Mouse (Mus musculus) kidney, adult 8-10 months (tissue): Measurements from ENCODE around the gene Dusp22.
A peak's percentile ranks its signal among the peaks of the same experiment; 100 is the strongest.

Source experiments
- DNase-seq, 2 experiments: peaks; one replicate each; pipeline ENCODE4 v3.0.0; 2022

Dusp22 gene

DNA sequence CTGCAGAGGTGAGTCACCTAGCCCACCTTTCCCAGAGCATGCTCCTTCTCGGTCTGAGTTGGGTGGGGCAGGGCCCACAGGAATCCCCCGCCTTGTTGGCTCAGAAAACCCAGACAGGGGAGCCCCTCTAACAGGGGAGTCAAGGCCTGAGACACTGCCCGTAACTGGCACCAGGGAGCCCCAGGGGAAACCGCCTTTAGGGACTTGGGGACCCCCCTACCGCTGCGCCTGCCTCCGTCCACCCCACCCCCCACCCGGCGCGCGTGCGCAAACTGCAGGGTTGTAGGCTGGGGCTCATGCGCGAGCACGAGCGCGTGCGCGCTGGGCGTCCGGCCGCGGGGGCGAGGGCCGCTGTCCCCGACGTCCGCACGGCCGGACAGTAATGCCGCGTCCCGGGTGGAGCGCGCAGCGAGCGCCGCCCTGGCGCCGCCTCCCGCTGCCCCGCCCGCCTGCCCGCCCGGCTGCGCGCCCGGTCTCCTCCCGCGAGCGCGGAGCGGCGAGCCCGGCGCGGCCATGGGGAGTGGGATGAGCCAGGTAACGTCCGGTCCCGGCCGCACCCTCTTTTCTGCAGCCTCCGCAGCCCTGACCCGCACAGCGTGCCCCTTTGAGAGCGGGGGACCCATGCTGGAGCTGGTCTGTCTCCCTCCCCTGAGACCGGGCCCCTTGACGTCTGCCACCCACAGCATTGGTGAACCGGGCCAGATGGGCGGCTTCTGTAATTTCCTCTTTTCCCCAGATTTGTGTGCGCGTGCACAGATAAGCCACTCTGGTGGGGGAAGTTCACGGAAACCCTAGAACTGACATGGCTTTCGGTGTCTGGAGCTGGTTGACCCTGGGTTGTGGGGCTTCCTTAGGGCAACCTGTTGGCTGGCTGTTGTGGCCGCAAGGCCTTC, at the start of gene Dusp22:
Gene Dusp22 (plus strand): TSS at position 387 of the 893 bp plus-strand sequence.
- DNase-seq: peak; percentile 87 to 88

DNA sequence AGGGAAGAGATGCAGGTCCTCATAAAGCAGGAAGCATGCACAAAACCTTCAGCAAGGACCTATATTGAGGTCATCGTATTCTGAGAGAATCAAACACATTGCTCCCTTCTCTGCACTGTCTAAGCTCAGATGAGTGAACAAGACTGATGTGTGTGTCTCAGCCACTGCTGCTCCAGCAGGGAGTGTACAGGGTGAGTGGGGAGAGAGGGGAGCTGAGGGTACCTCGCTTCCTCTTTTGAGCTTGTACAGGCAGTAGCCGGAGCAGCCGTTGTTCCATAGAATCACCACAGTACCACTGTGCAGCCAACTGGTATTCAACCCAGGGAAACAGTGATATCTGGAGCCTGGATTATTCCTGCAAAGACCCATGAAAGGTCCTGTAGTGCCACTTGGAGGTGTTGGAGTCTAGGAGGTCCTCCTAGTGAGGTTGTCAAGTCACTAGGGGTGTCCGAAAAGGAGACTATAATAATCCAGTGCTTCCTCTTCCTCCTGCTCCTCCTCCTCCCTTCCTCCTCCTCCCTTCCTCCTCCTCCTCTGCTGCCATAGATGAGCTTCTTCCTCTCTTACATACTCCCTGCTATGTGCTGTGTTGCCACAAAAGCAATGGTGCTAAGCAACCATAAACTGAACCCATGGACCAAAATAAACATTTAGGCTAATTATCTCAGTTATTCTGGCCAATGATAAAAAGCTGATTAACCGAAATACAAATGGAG, 47.6 kb upstream of the Dusp22 start:
- DNase-seq: no peak

DNA sequence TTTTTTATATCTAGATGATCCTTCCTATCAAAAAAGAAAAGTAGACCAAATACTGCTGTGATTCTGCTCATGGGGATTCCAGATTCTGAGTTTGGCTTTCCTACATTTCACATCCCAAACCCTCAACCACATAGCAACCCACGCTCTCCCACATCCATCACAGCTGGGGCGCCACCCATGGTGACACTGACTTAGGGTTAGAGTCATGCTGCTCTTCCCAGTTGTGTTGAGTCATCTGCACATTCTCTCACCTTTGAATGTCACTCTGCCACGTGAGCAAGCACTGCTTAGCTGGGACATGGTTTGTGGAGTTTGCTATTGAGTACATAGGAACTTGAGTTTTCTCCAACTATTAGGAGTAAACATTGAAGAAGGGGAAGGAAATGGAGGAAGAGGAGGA, 40.1 kb upstream of the Dusp22 start:
- DNase-seq: no peak

DNA sequence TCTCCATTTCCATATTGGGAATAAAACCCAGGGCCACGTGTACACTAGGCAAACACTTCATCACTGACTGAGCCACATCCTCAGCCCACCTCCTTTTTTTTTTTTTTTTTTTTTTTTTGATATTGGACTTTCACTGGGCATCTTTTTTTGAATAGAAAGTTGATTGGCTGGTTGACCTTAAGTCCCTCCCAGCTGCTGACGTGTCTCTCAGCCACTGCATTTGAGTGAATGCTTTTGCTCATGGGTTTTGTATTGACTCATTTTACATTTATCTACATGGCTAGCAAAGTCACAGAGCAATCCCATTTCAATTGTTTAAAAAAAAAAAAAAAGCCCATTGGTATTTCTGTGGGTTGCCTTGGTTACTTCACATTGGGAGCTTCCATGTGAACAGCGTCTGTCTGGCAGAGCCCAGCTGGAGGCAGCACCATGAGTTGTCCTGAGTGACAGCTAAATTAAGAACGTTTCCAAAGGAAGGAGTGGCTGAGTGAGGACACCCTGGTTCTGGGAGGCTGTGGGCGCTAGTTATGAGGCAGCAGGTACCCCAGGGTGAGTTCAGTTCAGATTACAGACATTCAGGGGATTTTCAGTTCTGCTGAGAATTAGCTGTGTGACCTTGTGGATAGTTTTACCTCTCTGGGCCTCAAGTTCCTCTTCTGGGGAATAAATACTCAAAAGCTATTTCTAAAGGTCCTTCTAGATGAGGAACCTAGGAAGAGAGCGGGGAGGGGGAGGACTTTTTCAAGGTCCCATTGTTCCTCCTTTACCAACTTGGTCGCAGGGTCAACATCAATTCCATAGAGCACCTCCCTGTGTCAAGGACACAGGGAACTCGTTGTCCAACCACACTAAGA, 31.4 kb upstream of the Dusp22 start:
- DNase-seq: no peak

DNA sequence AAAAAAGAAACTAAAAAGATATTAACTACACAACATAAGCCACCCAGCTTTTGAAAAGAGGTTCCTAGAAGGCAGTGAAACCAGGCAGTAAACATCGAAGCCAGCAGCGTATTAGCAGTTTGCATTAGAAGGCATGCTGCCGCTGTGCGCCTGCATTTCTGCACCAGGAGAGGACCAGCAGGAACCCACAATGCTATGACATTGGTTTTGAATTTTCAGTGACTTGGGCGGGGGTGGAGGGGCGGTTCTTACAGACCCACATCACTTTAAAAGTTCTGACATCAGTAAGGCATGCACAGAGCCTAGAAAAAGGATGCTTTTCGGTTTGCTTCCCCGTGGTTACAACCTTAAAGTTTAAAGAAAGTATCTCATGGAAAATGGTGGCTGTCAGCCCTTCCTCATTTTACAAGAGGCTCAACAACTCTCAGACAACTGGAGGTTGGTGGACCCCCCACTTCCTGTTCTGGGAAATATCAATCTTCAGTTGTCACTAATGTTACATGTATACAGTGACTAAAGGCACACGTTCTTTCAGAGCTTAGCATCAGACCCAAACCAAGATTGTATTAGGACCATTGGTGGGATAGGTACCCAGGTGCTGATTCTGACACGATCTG, 29.9 kb upstream of the Dusp22 start:
- no peak for DNase-seq

DNA sequence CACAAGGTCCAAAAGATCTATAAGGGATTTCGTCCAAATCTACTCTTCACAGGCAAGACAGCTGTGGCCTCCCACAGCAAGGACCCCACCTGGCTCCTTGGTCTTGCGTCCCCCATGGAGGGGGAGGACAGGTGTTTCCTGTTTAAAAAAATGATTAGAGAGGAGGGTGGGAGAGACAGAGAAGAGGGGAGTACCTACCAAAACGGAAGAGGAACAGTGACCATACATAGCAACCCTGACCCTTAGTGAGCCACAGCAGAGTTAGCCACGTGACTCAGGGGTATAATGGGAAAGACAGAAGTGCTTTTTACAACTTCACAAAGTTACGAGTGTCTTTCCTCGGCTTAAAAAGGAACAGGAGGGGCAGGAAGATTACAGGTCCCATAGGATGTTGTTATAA, 26.8 kb upstream of the Dusp22 start:
- DNase-seq: no peak

DNA sequence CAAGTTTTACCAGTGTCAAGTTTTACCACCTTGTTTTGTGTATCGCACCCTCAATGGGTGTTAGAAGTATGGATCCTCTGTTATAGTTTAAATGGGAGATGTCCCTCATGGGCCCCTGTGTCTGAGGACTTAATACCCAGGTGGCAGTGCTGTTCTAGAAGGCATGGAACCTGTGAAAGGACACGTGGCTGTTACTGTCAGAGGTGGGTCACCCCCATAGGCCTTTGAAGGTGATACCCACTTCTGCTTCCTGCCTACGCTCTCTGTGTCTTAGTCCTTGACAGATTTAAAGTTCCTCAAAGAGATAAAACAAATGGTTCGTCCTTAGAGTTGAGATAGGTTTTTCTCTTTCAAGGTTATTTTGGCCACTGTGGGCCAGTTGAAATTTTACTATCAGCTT, 23.3 kb upstream of the Dusp22 start:
- DNase-seq: no peak

DNA sequence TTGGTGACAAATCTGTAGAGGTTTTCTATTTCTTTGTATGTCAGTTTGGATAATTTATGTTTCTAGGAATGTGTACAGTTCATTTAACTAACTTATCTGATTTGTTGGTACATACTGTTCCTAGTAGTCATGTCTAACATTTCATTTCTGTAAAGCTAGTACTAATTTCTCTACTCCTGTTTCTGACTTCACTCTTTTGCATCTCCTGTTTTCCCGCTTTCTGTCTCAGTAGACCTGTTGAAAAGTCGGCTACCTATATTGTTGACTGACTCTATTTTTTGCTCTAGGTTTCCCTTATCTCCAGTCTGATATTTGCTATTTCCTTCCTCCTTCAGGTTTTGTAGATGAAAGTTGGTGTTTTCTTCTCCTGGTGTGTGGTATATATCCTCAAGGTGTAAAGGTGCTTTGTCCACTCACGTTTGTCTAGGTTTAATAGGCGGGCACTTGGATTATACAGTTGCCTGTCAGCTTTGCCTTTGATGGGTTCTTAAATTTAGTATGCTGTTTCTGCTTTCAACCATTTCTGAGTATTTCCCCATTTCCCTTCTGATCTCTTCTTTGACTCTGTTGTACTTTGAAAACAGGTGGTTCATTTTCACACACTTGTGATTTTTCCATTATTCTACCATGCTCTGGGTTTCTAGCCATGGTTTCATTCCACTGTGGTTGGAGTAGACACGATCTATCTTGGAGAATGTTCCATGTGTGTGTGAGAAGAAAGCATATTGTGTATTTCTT, 21.3 kb upstream of the Dusp22 start:
- no peak for DNase-seq

DNA sequence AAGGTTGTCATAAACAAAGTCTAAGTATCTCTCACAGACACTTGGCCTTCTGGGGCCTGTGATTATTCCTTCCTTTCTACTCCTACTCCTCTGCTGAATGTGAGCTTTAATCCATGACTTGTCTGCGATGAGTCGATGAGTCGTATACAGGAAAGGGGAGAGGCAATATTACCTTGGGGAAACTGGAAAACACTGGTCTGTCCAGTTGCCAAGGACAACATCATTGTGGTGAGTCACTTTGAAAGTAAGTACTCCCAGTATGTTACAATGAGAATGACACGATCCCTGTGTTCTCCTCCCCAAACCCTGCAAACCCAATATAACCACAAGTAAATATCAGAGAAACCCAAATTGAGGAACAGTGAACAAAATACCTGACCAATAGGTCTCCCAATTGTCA, 17.7 kb upstream of the Dusp22 start:
- DNase-seq: no peak

DNA sequence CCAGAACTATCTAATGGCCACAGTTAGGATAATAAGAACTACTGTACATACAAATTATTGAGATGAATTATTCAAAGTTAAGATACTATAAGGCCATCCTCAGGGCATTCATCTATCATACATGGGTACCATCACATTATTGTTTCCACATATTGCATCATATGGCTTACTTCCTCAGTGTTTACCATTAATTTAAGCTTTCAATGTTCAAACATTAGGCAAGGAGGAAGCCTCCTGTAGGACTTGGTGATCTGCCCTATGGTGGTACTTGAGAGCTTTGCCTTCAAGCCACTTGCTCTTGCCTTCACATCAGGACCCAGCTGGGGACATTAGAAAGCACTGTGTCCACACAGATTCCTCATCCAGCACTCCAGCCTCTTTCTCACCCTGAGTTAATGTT, 11.3 kb upstream of the Dusp22 start:
- no peak for DNase-seq

DNA sequence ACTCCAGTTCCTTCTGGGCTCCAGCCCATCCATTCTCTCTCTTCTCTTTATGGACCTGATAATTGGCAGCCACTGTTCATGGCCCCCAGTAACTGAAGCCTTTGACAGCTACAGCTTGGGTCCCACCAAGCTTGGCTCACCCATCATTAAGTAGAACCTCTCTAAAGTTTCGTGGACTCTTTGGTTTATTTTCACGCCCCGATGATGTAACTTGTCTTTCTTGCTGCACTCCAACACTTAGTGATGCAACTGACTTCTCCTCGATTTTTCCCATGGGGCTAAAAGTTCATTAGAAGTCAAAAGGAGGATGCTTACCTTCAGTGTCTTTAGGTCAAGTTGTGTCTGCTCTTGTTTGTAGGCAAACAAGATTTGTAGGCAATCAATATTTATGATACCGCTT, 10.6 kb upstream of the Dusp22 start:
- DNase-seq: no peak

DNA sequence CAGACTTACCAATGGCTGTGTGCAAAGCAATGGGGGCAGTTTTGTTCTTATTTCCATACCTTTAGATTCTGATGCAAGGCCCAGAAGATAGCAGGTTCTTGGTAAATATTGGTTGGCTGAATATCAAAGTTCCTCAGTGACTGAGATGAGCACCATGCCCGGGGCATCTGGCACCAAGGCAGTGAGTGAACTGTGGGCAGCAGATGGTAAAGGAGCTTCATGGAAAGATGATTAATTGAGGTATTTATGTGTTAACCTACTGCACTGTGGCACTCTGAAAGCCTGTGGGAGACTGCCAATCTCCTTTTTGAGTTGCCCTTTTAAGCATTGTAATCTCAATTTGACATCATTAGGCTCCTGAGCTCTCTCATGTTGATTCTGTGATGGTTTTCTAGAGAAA, 9.1 kb upstream of the Dusp22 start:
- no peak for DNase-seq

DNA sequence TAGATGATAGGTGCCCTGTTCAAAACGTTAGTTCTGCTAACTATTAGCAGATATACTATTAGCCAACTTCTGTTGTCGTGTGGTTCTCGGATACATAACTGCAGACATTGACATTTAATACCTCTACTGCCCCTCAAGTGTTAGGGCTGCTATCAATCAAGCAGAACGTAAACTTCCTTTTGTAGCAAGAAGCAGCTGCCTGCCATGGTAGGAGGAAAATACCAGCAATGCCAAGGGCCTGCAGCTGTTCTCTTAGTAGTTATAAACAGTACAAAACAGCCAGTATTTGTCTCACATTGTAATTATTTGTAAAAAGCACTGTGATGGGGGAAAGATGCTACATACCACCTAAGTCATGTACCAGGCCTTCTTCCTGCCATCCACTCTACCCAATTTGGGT, 6.7 kb upstream of the Dusp22 start:
- no peak for DNase-seq

DNA sequence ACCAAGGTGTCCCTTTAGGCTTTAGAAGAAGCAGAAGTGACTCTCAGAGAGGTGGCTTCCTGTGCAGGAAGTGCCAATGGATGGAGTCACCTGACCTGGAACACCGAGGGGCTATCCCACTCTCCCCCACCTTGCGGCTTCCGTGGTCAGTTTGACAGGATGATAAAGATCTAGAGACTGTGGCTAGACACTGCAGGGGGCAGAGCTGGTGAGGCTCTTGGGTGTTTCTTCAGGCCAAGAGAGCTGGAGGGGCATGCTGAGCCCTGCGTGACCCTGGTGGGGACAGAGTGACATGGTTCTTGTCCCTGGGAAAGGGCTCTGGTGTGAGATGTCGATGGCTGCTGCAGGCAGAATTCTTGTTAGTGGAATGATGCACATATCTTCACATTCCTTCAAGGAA, 5.3 kb upstream of the Dusp22 start:
- no peak for DNase-seq

DNA sequence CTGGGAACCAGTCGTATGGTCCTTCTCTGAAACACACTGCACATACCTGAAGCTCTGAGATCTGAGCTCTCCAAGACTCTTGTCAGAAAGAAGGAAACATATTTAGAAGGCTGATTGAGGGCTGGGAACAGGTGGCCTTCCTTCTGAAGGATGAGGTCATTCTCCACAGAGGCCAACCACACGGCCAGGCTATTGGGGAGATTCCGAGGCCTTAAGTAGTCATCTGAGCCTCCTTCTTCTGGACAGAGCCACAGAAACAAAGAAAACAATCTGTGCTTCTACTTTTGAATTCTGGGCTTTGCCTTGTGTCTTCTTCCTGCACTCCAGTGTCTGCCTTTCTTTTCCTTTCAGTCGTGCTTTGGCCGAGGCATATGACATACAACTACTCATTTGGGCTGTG, 2.9 kb upstream of the Dusp22 start:
- DNase-seq: no peak

DNA sequence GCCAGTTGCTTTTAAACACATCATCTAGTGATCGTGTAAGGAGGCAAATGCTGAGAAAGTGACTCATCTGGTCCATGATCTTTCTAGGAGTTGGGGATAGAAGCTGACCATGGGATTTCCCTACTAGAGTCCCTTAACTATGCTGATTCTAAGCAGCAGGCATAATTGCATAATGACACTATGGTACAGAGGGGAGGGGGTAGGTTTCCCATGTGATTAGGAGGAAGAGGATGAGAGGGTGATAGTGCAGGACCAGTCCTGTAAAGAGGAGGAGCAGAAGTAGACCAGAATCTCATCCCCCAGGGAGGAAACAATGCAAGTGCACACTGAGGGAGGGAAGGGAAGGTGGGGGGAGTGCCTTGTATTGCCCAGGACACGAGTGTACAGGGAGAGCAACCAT, 2.0 kb upstream of the Dusp22 start:
- no peak for DNase-seq

DNA sequence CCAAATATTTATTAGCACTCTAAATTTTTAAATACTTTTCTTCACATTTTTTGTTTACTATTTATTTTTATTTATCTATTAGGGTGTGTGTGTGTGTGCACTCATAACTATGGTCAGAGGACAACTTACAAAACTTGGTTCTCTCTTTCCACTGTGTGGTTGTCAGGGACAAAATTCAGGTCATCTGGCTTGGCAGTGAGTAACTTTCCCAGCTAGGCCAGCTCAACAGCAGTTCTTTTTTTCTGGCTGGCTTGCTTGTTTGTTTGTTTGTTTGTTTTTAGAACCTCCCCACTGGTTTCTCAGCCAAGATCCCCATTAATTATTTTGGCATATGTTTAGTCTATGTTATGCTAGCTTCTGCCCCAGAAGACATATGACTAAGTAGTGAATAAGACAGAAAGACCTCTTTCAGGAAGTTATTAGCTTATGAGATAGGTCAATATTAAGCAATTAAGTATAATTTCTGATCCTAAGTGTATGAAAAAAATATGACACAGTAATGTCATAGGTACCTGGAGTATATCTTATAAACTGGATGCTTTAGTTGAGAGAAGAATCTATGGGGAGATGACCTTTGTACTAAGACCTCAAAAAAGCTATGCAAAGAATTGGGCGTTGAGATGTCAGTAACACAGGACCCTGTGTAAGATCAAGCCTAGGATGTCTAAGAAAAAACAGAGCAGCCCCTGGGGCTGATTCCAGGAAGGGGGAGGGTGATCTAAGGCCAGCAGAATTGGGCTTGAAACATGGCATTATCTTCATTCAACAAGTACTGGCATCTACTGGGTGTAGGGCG, 1.4 kb upstream of the Dusp22 start:
- no peak for DNase-seq

DNA sequence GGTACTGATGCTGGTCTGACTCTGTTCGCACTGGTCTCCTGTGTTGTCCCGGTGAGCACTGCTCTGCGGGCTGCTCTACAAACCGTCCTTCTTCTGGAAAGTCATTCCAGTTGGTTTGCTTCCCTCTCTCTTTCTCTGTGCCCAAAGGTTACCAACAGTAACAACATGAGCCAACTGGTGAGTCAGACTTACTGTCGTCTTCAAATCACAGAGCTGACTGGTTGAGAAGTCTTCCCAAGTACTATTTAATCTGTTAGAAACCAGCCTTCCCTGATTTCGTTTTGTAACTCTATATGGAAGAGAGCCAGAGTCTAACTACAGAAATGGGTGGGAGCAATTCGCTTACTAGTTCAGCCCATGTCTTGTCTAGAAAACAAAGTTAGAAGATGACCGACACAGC, 5.5 kb downstream of the Dusp22 start:
- peak in 1 of 2 experiments; percentile 59 for DNase-seq

DNA sequence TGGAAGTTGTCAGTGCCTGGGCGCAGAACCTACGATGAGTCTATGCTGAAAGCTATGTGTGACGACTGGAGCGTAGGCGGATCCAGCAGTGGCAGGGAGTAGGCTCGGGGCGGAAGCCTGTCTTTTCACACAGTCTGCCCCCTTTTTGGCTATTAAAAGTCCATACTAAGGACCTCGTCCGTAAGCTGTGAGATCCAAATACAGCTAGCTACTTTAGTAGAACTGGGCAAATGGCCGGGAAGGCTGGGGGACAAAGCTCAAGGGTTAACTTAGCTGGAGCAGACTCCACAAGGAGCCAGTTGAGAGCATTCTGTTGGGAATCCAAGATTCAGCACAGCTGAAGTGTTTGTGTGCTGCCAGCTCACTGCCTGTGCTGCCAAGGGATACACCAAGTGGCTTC, 6.7 kb downstream of the Dusp22 start:
- DNase-seq: peak; percentile 85 to 86

DNA sequence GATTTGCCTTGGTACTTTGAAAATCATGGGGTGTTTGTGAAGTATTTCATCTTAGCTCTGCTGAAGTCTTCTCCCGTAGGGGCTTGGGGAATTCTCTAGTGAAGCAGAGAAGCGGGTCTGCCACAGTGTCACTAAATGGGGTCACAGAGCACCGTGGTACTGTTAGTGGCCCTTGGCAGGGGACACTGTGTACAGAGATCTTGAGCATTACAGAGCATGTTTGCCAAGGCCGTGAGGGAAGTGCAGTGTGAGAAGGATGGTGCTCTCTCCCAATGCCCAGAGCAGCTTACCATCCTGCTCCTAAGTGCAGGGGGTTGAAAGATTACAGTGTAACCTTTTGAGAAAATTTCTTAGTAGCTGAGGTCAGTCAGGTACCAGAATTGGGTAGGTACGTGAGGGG, 8.5 kb downstream of the Dusp22 start:
- no peak for DNase-seq

DNA sequence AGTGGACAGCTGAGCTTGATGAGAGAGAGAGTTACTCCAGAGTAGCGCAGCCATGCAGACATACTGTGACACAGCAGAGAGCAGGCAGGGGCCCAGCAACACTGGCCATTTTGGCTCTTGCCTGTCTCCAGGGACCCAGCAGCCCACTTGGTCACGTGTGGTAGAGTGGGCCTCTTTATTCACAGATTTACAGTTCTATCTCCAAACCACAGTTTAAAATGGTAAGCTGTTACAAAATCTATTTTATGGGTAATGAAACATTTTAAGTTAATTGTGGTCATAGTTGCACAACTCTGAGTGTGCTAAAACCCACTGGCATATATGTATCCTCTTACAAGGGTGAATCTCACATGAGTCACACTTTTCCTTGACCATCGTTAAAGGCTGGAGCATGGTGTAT, 9.5 kb downstream of the Dusp22 start:
- DNase-seq: no peak
